Mouse (Mus musculus): ENCODE data around the gene Unc13b.

- TF ChIP-seq POLR2A (IDR thresholded peaks at IDR 0.05; ENCODE audit: extremely low read depth, insufficient read depth, low read length) (no peak), CTCF (IDR thresholded peaks at IDR 0.05; ENCODE audit: extremely low read depth, insufficient read depth, low read length) (no peak)
Measured at GRCm38 (mm10) chr4:43036356-43036755, 22.4 kb upstream of the Unc13b start.

Measured in cortical plate, adult 2 months (tissue).